Mouse (Mus musculus) gonadal fat pad, adult 2 months (tissue): ENCODE measurements around the gene Gfod1. TPM values are rescaled to one million over a fixed set of nuclear protein-coding genes. Genes with fewer than 3 reads are reported as not detected.

ENCODE experiments used
- DNase-seq: peaks from one replicate; pipeline ENCODE4 v3.0.0-alpha.2; 2012; ENCODE audit warnings: low read depth
- polyA plus RNA-seq: library from polyadenylated mRNA; depleted of rRNA; stranded (reverse); fragments of >200 nt; gene quantifications from 2 replicates; pipeline ENCODE4 v1.2.3, GENCODE M21; 2012

Gfod1 gene
- polyA plus RNA-seq, 1 experiment, result 4.6 TPM

DNA sequence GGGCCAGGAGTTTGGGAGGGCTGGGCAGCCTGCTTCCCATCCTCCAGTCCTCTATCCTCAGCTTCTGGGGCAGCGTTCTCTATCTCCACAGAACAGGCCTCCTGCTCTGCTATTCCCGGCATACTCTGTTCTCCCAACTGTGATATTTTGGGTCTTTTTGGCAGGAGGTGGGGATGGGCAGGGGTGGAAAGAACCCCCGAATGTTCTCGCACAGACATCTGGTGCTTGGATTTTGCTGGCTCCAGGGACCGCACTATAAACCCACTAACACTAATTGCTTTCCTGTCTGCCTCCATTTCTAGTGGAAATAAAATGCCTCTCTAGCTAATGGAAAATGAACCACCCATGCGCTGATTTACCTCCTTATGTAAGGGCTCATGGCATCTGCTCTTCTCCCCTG, 73.7 kb downstream of the Gfod1 start:
- no peak for DNase-seq

DNA sequence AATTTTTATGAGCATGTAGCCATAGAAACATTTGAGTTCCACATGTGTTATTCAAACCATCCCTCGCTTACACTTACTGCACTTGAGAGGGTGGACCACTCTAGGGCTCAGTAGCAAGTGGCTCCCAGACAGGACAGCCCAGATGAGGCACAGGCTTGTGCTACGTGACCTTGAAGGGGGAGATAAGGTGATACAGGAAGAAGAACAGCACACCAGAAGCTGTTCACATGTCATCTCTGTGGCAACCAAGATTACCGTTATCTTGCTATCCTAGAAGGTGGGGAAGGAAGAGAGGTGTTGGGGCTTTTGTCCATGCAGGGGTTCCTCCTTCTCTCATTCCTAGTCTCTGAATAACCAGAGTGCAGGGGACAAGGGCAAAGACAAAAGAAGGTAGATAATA, 74.2 kb downstream of the Gfod1 start:
- no peak for DNase-seq

- no peak for DNase-seq
Measured at GRCm38 (mm10) chr13:43228141-43228540, 75.8 kb downstream of the Gfod1 start.

- DNase-seq, result no peak
Measured at GRCm38 (mm10) chr13:43226041-43226440, 77.9 kb downstream of the Gfod1 start.

- DNase-seq, result no peak
Measured at GRCm38 (mm10) chr13:43225161-43225560, 78.8 kb downstream of the Gfod1 start.

DNA sequence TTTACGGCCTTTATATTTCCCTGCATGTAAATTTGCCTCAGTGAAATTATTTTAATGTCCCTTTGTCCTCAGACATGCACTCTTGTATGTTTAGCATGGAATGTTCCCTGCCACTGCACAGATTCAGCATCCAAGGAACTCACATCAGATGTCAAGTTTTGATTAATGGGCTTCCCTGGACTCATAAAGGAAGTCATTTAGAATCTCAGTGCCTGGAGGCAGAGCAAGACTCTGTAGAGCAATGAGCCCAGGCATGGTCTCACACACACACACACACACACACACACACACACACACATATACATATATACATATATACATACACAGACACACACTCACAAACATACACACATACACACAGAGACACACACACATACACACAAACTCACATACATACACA, 81.9 kb downstream of the Gfod1 start:
- no peak for DNase-seq

DNA sequence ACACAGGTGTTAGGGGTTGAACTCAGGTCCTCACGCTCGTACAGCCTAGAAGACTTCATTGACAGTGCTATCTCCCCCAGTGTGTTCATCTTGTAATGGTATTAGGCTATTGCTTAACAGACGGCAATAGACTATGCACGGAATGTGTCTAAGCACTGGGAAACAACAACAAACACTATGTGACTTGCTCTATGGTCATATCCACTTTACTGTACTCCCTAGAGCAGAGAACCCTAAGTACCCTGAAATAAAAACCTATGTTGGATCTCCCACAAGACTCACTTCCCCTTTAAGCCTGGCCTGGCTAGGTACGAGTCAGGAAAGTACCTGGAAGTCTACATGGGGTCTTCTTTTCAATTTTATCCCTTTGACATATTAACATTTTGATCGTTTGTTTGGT, 82.7 kb downstream of the Gfod1 start:
- DNase-seq, result no peak

DNA sequence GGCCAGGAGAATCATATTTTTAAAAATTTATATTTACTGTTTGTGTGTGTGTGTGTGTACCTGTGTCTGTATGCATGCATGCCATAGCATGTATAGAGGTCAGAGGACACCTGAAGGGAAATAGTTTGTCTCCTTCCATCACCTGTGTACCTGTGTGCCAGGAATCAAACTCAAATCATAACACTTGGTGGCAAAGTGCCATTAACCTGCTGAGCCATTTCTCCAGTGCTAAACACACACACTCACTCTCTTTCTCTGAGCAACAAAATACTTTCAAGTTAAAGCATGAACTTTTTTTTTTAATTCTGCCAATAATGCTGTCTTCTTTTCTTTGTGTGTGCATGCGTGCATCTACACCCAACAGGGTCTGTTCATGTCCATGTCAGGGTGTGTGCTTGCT, 83.3 kb downstream of the Gfod1 start:
- DNase-seq, result no peak

GRCm38 (mm10) chr13:43218764-43219163, 85.2 kb downstream of the Gfod1 start:
- DNase-seq, result no peak

DNA sequence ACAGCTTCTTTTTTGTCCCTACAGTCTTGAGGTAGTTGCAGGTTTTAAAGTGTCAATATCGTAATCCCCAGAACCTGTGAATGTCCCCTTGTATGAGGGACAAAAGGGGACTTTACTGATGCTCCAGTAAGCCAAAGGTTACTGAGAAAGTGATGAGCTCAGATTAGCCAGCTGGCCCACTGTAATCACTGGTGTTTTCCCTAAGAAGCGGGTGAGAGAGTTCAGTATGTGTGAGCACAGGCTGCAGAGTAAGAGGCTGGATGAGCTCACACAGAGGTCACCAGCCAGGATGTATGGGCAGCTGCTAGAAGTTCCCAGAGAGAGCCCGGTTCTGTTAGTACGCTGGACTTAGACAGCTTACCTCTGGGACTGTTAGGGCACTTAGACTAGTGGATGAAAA, 85.7 kb downstream of the Gfod1 start:
- no peak for DNase-seq

GRCm38 (mm10) chr13:43217686-43218085, 86.3 kb downstream of the Gfod1 start:
- no peak for DNase-seq

DNA sequence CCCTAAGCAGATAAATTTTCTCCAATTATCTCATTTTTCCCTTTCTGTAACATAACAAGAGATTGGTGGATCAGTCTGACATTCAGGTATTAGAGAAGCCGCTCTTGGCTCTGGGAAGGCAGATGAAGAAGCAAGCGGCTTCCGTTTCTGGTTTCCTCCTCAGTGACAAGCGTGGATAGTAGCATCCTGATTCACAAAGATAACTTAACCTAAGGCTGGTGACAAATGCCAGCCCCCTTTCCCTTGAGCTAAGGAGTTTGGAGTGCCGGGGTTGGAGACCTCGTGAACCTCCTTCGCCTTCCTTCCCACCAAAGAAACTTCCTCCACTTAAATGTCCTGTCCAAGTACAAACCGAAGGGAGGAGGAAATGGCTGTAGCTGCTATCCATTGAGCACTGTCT, 86.9 kb downstream of the Gfod1 start:
- DNase-seq, result no peak

DNA sequence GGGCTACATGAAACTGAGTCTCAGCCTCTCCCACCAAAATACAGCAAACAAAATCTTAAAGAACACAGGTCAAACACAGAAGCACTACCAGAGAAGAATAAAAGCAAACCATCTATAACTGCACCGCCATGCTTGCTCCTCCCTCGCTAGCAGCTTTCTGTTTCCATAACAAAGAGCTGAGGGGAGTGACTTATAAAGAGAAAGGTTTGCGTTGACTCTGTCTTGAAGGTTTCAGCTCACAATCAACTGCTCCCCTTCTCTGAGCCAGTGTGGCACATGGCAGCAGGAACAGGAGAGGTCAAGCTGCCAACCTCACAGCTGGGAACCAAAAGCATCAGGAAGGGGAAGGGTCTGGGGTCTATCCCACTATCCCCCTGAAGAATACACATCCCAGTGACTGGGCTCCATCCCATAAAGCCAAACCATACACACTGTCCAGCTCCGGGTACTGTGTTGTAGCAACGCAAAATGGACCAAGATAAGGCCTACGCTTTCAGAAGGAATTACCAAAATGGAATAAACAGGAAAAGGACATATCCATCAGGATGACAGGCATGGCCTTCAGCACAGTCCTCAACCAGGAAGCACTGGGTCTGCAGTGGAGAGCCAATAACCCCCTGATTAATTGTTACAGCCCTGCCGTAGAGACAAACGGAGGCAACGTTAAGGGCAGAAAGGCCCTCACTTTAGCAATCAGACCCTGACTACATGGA, 87.8 kb downstream of the Gfod1 start:
- no peak for DNase-seq

- no peak for DNase-seq
Measured at GRCm38 (mm10) chr13:43215144-43215993, 88.6 kb downstream of the Gfod1 start.

DNA sequence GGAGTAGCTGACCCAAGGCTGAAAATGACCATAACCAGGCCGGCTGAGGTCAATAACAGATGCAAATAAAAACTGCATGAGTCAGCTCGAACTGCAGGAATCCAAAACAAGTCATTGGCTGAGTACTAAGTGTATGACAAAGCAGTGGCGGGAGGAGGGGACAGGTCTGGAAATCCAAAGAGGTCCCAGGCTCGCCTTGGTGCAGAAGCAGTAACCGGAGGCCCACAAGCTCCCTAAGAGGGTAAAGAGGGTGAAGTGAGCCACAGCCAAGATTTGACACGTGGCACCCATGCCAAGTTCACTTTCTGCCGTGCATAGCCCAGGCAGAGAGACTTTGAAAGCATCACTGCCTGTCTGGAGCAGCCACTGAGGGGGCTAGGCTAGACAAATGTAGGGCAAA, 91.6 kb downstream of the Gfod1 start:
- no peak for DNase-seq

- DNase-seq, result no peak
Measured at GRCm38 (mm10) chr13:43210956-43211355, 93.0 kb downstream of the Gfod1 start.

- DNase-seq, result no peak
Measured at GRCm38 (mm10) chr13:43209560-43209959, 94.4 kb downstream of the Gfod1 start.

DNA sequence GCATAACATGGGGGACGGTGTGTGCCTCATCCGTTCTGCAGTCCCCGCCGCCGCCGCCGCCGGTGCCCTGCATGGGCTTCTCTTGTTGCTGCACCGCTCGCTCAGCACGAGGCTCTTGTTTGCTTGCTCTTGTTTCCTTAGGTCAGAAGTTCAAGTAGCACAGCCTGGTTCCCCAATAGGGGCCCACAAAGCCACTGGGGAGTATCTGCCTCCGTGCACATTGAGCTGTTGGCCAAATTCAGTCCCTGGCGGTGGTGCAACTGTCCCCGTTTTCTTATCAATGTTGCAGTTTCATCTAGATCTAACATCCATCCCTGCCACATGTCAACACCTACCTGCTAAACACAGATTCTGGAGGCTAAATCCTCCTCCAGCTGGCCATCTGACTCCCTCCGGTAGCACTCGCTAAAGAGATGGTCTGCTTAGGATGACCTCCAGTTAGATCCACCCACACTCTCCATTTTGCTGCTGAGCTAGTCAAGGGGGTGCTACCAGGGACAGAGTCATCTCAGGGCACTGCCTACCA, 95.0 kb downstream of the Gfod1 start:
- no peak for DNase-seq

DNA sequence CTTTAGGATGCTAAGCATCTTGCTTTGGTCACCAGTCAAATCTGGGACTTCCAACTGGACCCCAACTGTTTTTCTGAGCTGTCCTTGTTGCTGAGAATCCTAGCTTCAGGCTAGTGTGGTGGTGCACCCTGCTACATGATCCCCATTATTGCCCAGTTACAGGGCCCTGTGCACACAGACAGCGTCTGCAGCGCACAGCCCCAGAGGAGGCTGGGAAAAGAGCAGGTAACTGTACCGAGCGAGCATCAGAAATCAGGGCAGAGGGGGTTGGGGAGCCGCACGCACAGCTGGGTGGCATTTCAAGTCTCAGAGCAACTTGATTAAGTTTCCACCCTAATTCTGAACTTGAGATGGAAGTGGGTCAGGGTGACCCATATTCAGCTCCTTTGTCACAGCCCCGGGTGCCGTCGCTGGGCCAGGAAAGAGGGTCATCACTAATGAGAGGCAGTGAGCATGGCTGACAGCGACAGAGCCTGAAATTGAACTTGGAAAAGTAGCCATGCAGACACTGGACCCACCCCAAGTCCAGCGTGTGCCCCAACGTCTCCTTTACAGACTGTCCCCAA, 97.8 kb downstream of the Gfod1 start:
- no peak for DNase-seq

DNA sequence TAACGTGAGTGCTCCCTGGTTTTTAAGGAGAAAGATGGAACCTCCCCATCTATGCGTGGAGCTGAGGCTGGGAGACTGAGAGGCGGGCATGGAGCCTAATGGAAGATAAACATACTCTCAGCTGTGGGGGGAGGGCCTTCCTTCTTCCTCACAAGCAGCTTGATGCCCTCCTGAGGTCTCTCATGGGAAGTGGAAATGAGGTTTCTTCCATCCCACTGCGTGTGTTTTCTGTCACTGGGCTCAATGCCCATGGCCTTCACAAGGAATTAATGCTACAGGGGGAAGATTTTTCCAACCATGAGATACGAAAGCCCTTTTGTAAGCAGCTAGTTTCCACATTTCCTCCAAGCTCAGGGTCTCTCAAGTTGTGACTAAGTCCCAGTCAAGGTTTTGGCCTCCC, 100.3 kb downstream of the Gfod1 start:
- DNase-seq, result no peak

DNA sequence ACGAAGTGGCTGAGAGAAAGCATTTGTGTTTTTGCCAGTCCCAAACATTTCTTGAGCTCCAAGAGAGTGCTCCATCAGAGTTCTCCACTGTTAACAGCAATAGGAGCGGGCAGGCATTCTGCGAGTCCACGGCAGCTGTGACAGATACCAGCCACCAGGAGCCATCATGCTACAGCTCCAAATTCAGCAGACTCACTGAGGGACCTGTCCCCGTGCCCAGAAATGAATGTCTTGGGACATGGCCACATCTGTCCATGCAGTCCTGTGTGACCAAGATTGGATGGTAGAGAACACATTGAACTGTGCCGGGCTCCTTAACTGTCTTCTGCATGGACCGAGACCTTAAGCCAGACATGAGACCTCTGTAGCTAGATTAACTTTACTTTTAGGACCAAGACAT, 100.7 kb downstream of the Gfod1 start:
- no peak for DNase-seq

GRCm38 (mm10) chr13:43202351-43202750, 101.6 kb downstream of the Gfod1 start:
- no peak for DNase-seq

DNA sequence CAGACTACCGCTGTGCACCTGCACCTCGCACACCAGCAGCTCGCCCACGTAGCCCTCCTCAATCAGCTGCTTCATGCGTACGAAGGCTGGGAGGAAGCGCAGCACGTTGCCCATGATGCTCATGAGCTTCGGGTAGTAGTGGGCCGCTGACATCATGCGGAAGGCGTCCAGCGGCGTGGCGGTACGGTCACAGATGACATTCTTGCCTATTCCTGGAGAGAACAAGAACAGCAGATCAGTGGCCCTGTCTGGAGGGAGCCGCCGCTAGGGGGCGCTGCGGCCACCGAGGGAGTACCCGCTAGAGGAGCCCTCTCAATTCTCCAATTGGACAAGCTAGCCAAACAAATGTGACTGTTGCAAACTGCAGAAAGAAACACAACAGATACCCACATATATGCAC, 102.9 kb downstream of the Gfod1 start:
- DNase-seq, result no peak
